Mouse (Mus musculus) embryonic facial prominence, embryonic 11.5 days (tissue): ENCODE measurements around the gene Nebl. TPM values are rescaled to one million over a fixed set of nuclear protein-coding genes. Genes with fewer than 3 reads are reported as not detected.

Source experiments
- ATAC-seq: fragments of 200-750 bp; cut with Nextera tagmentation; replicated peaks from 2 replicates; pipeline ENCODE4 v1.8.0; 2017; ENCODE audit warnings: low read depth; ENCODE audit not compliant: insufficient number of reproducible peaks, low FRiP score, low TSS enrichment
- DNase-seq: peaks from one replicate; pipeline ENCODE4 v3.0.0-alpha.2; 2015; ENCODE audit warnings: low spot score
- H3K27ac ChIP-seq: fragments of 300-500 bp; sonication (generic); replicated peaks from 2 replicates; pipeline ENCODE4 v1.5.1; 2014; ENCODE audit warnings: mild to moderate bottlenecking, low read depth, low read length, control low read depth
- H3K27me3 ChIP-seq: fragments of 300-500 bp; sonication (generic); 2 replicates; pipeline ENCODE4 v1.6.1; 2014; ENCODE audit warnings: mild to moderate bottlenecking, low read length, moderate library complexity, mixed read lengths; ENCODE audit not compliant: control insufficient read depth, insufficient read depth
- H3K36me3 ChIP-seq: fragments of 300-500 bp; sonication (generic); replicated peaks from 2 replicates; pipeline ENCODE4 v1.6.1; 2014; ENCODE audit warnings: low read depth, mild to moderate bottlenecking, low read length, moderate library complexity, mixed read lengths; ENCODE audit not compliant: control insufficient read depth, insufficient read depth
- H3K4me1 ChIP-seq: fragments of 300-500 bp; sonication (generic); 2 replicates; pipeline ENCODE4 v1.6.1; 2014; ENCODE audit warnings: low read length, mixed read lengths; ENCODE audit not compliant: control insufficient read depth, insufficient read depth
- H3K4me2 ChIP-seq: fragments of 300-500 bp; sonication (generic); 2 replicates; pipeline ENCODE4 v1.6.1; 2014; ENCODE audit warnings: low read depth, mild to moderate bottlenecking, control low read depth, low read length, moderate library complexity
- H3K4me3 ChIP-seq: fragments of 300-500 bp; sonication (generic); 2 replicates; pipeline ENCODE4 v1.5.1; 2014; ENCODE audit warnings: low read depth, low read length, control low read depth
- H3K9ac ChIP-seq: fragments of 300-500 bp; sonication (generic); replicated peaks from 2 replicates; pipeline ENCODE4 v1.6.1; 2014; ENCODE audit warnings: mild to moderate bottlenecking, control low read depth, low read length
- H3K9me3 ChIP-seq: fragments of 300-500 bp; sonication (generic); replicated peaks from 2 replicates; pipeline ENCODE4 v1.6.1; 2016; ENCODE audit warnings: mild to moderate bottlenecking, low read length, inconsistent platforms, mixed read lengths; ENCODE audit not compliant: control insufficient read depth
- WGBS: fragments of 180-500 bp; shearing (Covaris S2); extraction: QIAGEN DNeasy Blood & Tissue Kit; methylation state at CpG from one replicate; pipeline ENCODE4 v1.1.7; 2014; 5-methylcytosine and 5-hydroxymethylcytosine counted together
- polyA plus RNA-seq: library from polyadenylated mRNA; unstranded; fragments of >200 nt; fragmentation: Nextera tagmentation; extraction: Ambion mirVana; gene quantifications from 2 replicates; pipeline ENCODE4 v1.2.1, GENCODE M21; 2014

Gene Nebl
- polyA plus RNA-seq, 1 experiment from 2014 or later, result 8.9 TPM

DNA sequence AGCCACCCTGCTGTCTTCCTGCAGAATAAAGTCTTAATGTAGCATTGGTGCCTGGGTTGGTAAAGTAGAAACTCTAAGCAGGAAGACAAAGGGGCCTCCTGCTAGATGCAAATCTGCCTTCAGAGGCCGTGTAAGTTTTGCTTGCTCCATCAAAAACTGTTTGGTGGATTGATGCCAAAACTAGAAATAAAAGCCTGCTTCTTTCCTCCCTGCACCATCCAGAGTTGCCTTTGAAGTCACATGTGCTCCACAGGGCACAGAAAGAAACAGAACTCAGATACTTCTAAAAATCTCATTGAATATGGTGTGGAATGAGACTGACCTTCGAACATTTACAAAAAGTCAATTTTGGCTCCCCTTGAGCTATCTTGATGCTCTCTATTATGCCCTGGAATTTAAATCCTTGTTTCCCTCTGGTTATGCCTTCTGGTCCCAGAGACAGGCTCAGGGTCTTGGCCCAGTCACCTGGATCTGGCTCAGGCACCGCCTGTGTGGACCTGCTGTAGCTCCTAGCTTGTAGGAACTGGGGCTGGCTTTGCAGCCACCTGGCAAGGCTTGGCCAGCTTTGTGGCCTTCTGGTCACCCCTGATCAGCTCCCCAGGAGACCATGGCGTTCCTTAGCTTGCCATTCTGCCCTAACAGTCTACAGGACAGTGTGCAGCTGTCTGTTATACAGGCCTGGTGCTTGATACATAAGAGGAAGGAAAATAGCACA lies 47.8 kb downstream of the Nebl start:
- ATAC-seq (no peak), DNase-seq (no peak)
- Histone ChIP-seq H3K4me1 (no peaks in the 10 kb centered on the region), H3K9me3 (no peaks in the 10 kb centered on the region), H3K27ac (no peak overlapping the region), H3K4me2 (no peak overlapping the region), H3K9ac (no peak overlapping the region), H3K4me3 (no peak overlapping the region), H3K27me3 (no peaks in the 10 kb centered on the region), H3K36me3 (no peaks in the 10 kb centered on the region)
- 69% methylated on average over 4 of the region's 4 CpGs for WGBS

DNA sequence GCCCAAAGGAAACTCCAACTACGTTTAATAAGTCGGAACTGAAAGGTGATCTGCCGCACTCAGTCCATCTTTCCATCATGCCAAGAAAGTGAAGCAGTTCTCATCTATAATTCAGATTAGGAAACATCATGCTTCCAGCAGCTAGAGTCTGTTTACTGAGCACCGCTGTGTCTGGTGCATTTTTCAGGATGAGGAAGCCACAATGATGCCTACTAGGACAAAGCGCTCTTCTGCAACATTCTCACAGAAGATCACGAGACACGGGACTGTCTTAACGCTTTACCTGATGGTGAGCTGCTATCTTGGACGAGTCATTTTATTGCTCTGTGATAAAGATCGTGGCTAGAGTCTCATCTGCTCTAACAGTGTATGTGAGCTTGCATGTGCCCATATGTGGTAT lies 59.1 kb downstream of the Nebl start:
- Histone ChIP-seq H3K4me2 (no peak overlapping the region), H3K27me3 (no peaks in the 10 kb centered on the region), H3K4me1 (no peaks in the 10 kb centered on the region), H3K4me3 (no peak overlapping the region), H3K9me3 (no peaks in the 10 kb centered on the region), H3K36me3 (no peaks in the 10 kb centered on the region), H3K27ac (no peak overlapping the region), H3K9ac (no peak overlapping the region)
- WGBS, result 91% methylated on average over 10 of the region's 10 CpGs
- ATAC-seq, result no peak
- no peak for DNase-seq

DNA sequence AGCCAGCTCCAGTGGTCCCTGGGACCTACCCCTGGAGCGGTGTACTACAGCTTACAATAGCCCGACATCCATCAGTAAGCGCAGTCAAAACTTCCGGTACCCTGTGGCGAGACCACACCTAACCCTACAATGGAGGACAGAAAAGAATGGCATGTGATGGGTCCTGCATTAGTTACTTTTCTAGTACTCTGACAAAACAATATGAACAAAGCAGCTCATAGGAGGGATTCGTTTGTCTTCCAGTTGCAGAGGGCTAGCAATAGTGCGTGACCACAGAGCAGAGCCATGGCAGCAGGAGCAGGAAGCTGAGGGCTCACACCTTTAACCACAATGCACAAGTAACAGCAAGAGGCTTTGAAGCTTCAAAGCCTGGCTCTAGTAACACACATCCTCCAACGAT lies 59.7 kb downstream of the Nebl start:
- Histone ChIP-seq H3K4me2 (no peak overlapping the region), H3K4me3 (no peak overlapping the region), H3K27me3 (no peaks in the 10 kb centered on the region), H3K9ac (no peak overlapping the region), H3K9me3 (no peaks in the 10 kb centered on the region), H3K4me1 (no peaks in the 10 kb centered on the region), H3K27ac (no peak overlapping the region), H3K36me3 (no peaks in the 10 kb centered on the region)
- ATAC-seq (no peak), DNase-seq (no peak)
- WGBS, result 87% methylated on average over 8 of the region's 8 CpGs

DNA sequence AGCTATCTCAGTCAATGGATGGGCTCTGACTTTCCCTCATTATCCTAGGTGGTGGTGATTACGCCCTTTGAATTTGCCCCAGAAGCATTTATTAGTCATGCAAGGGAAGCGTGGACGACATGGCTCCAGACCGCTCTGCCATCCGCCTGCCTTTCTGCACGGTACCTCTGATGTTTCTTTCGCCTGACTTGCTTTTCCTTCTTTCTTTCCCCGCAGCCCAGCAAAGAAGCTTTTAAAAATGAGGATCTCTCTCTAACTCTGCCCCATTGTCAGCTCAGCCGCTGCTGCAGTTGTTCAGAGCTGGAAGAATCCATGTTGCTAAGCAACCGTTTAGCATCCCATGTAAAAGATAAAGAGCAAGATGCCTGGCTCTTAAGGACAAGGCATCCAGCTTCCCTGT lies 61.3 kb downstream of the Nebl start:
- H3K9ac ChIP-seq, result no peak overlapping the region
- WGBS, result 29% methylated on average over 10 of the region's 10 CpGs

DNA sequence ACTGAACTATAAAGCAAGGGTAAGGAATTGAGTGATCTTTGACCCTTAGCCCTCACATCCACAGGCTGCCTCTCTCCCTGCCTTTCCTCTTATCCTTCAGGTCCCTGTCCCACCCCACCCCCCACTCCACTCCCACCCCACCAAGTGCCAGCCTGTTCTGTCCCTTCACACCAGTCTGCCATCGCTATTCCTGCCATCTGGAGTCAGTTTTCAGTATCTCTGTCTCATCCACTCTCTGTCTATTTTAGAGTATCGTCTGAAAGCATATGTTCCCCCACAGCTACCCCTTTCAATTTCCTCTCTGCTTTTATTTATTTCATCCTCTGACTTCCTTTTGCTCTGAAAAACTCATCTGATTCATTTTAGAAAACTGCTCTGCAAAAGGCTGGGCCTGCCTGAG lies 62.3 kb downstream of the Nebl start:
- Histone ChIP-seq H3K9ac (no peak overlapping the region), H3K4me2 (no peak overlapping the region), H3K27ac (no peak overlapping the region), H3K27me3 (no peaks in the 10 kb centered on the region), H3K36me3 (no peaks in the 10 kb centered on the region), H3K4me1 (no peaks in the 10 kb centered on the region), H3K4me3 (no peak overlapping the region), H3K9me3 (no peaks in the 10 kb centered on the region)
- DNase-seq (no peak), ATAC-seq (no peak)
- WGBS, result 38% methylated on average over 2 of the region's 2 CpGs

More for the DNA sequence above, 61.3 kb downstream of the Nebl start:
- H3K4me1 ChIP-seq, result no peaks in the 10 kb centered on the region
- H3K27ac ChIP-seq, result no peak overlapping the region
- H3K4me3 ChIP-seq, result no peak overlapping the region
- no peaks in the 10 kb centered on the region for H3K27me3 ChIP-seq
- no peaks in the 10 kb centered on the region for H3K9me3 ChIP-seq
- H3K4me2 ChIP-seq, result no peak overlapping the region
- 0 out of 2 replicates have a peak, but pooled peaks have one; percentile 59 for ATAC-seq
- no peaks in the 10 kb centered on the region for H3K36me3 ChIP-seq
- peak; percentile 60 for DNase-seq

DNA sequence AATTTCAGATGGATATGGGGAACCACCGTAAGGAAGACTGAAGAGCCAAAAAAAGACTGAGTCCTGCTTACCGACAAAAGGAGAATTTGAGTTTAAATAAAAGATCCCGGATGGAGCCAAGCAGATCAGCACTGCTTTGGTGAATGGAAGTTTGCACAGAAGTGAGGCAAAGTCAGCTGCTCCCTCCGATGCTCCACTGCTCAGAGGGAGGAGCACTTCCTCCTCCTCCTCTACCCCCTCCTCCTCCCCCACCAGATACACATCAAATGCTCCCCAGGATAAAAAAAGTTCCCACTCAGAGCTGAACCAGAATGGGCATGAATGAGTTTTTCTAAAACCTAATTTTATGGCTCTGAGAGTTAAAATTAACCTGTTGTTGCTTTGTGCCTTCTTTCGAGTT lies 73.1 kb downstream of the Nebl start:
- no peak overlapping the region for H3K4me3 ChIP-seq
- 73% methylated on average over 5 of the region's 5 CpGs for WGBS
- ATAC-seq (no peak), DNase-seq (no peak)
- no peaks in the 10 kb centered on the region for H3K4me1 ChIP-seq
- H3K9ac ChIP-seq, result no peak overlapping the region
- no peaks in the 10 kb centered on the region for H3K9me3 ChIP-seq
- H3K27me3 ChIP-seq, result no peaks in the 10 kb centered on the region
- H3K36me3 ChIP-seq, result no peaks in the 10 kb centered on the region
- H3K4me2 ChIP-seq, result no peak overlapping the region
- H3K27ac ChIP-seq, result no peak overlapping the region

DNA sequence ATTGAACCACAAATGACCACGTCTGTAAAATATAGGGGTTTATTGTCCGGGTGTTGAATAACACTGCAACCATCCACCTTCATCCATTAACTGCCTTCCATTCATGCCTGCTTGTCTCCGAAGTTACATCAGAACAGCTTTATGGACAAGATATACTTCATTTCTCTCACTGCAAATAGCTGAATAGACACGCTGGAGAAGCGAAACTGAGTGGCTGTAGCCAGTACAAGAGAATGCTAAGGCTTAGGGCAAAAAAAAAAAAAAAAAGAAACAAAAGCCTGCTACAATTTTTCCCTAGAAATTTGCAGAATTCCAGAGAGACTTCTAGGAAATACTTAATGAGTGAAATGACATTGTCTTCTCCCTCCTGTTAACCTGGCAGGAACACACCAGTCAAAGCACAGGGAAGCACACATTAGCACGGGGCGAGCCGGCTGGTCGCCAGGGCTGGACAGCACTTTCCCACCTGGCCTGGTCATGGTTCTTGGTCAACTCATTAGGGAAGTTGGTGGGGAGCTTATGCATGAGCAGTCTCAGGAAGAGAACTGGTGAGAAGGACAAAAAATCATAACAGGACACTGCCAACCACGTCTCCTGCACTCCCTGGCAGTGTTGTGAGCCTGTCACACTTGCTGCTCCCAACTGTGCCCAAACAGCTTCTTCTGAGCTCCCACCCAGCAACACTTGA lies 81.0 kb downstream of the Nebl start:
- H3K27me3 ChIP-seq, result no peaks in the 10 kb centered on the region
- H3K27ac ChIP-seq, result no peak overlapping the region
- no peak overlapping the region for H3K4me2 ChIP-seq
- H3K9me3 ChIP-seq, result no peaks in the 10 kb centered on the region
- ATAC-seq (no peak), DNase-seq (no peak)
- H3K36me3 ChIP-seq, result no peaks in the 10 kb centered on the region
- H3K9ac ChIP-seq, result no peak overlapping the region
- no peak overlapping the region for H3K4me3 ChIP-seq
- 68% methylated on average over 10 of the region's 10 CpGs for WGBS
- no peaks in the 10 kb centered on the region for H3K4me1 ChIP-seq

DNA sequence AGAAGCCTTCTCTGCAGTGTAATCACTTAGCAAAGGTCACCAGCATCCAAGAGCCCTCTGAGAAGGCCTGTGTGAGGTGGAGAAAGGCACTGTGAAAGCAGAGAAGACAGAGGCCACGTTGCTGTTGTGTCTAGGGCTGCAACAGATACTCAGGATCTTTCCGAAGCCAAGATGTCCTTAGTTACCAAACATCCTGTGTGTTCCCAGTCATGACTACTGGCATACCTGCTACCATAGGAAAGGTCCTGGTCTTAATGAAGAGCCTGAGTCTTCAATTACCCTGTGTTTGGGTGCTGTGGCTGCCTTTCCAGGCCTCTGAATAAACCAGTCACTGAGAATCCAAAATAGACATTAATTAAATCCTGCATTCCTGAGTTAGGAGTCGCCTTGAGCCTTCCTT lies 81.5 kb downstream of the Nebl start:
- Histone ChIP-seq H3K4me1 (no peaks in the 10 kb centered on the region), H3K4me3 (no peak overlapping the region), H3K9me3 (no peaks in the 10 kb centered on the region), H3K36me3 (no peaks in the 10 kb centered on the region), H3K4me2 (no peak overlapping the region), H3K27ac (no peak overlapping the region), H3K9ac (no peak overlapping the region), H3K27me3 (no peaks in the 10 kb centered on the region)
- ATAC-seq (no peak), DNase-seq (no peak)
- 42% methylated on average over 3 of the region's 3 CpGs for WGBS
